Mouse (Mus musculus) thymus, adult 2 months (tissue): Measurements from ENCODE around the gene Brd3os. TPM values are rescaled to one million over a fixed set of nuclear protein-coding genes. Genes with fewer than 3 reads are reported as not detected.

Source experiments
- DNase-seq: peaks from one replicate; pipeline ENCODE4 v3.0.0; 2021
- H3K27ac ChIP-seq: fragments of 200-500 bp; 2 replicates; pipeline ENCODE4 v1.5.1; 2012; ENCODE audit warnings: low read length, control low read depth; ENCODE audit not compliant: control insufficient read depth, insufficient read depth
- H3K27me3 ChIP-seq: fragments of 200-500 bp; 2 replicates; pipeline ENCODE4 v1.6.1; 2012; ENCODE audit warnings: mild to moderate bottlenecking, low read length, moderate library complexity, mixed read lengths; ENCODE audit not compliant: control insufficient read depth, insufficient read depth
- H3K36me3 ChIP-seq: fragments of 200-500 bp; 2 replicates; pipeline ENCODE4 v1.6.1; 2012; ENCODE audit warnings: mild to moderate bottlenecking, low read length, moderate library complexity; ENCODE audit not compliant: control insufficient read depth, insufficient read depth
- H3K4me1 ChIP-seq: fragments of 200-500 bp; replicated peaks from 2 replicates; pipeline ENCODE4 v1.6.1; 2012; ENCODE audit warnings: low read length; ENCODE audit not compliant: control insufficient read depth, insufficient read depth
- H3K4me3 ChIP-seq: fragments of 200-500 bp; 2 replicates; pipeline ENCODE4 v1.5.1; 2012; ENCODE audit warnings: mild to moderate bottlenecking, low read length, control low read depth, moderate library complexity; ENCODE audit not compliant: control insufficient read depth, insufficient read depth
- CTCF ChIP-seq: fragments of 200-500 bp; IDR thresholded peaks from 2 replicates; pipeline ENCODE4 v1.5.1; 2012; ENCODE audit warnings: mild to moderate bottlenecking, control low read depth, low read length, moderate library complexity, borderline replicate concordance; ENCODE audit not compliant: control insufficient read depth, poor library complexity, insufficient read depth; ENCODE audit errors: extremely low read depth
- POLR2A ChIP-seq: fragments of 200-500 bp; IDR thresholded peaks from 2 replicates; pipeline ENCODE4 v1.6.1; 2012; ENCODE audit warnings: mild to moderate bottlenecking, low read length, control low read depth, moderate library complexity; ENCODE audit not compliant: control insufficient read depth, poor library complexity, insufficient read depth; ENCODE audit errors: extremely low read depth
- WGBS: fragments of 180-500 bp; shearing (Covaris S2); methylation state at CpG from one replicate; pipeline ENCODE4 v1.1.7; 2018; 5-methylcytosine and 5-hydroxymethylcytosine counted together
- polyA plus RNA-seq: library from polyadenylated mRNA; depleted of rRNA; stranded (reverse); fragments of >200 nt; gene quantifications from 2 replicates; pipeline ENCODE4 v1.2.3, GENCODE M21; 2012

Brd3os gene
- polyA plus RNA-seq, 1 experiment: 1.9 TPM

DNA sequence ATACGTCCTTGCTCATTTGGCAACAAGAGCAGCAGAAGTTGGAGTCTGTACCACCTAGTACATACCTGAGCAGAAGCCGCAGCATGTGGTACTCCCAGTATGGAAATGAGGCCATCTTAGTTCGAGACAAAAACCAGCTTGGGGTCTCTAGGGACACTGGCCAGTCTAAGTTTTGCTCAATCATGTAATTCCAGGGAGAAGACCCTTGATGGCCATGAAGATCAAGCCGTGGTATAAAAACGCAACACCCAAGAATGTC lies 1.3 kb downstream of the Brd3os start:
- Histone ChIP-seq H3K27me3 (no peaks in the 10 kb centered on the region), H3K36me3 (peaks cover 12% of the 10 kb centered on the region), H3K4me1 (peaks cover 20% of the 10 kb centered on the region), H3K4me3 (no peak overlapping the region), H3K27ac (no peak overlapping the region)
- TF ChIP-seq CTCF (no peak), POLR2A (no peak)
- no peak for DNase-seq
- whole genome bisulfite sequencing: 90% methylated on average over 5 of the region's 5 CpGs

DNA sequence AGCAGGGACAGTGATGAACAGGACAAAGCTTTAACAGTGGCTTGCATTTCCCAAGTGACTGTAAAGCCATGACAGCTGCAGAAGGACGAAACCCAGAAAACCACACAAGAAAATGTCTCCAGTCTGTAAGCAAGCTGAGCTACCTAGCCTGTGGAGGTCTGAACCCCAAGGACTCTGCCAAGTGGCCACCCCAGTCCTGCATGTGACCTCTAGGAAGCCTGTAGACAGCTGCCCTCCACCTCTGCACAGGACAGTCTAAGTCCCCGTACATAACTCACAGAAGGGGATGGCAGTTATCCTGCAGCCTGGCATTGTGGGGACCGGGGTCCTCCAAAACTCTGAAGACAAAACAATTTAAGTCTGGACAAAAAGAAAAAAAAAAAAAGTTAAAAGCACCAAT lies 3.8 kb downstream of the Brd3os start:
- no peak overlapping the region for H3K27ac ChIP-seq
- no peak overlapping the region for H3K4me3 ChIP-seq
- no peak for DNase-seq
- 99% methylated on average over 3 of the region's 3 CpGs for WGBS
- no peak for TF ChIP-seq CTCF
- peaks cover 15% of the 10 kb centered on the region for H3K4me1 ChIP-seq
- no peaks in the 10 kb centered on the region for H3K27me3 ChIP-seq
- peaks cover 36% of the 10 kb centered on the region for H3K36me3 ChIP-seq

DNA sequence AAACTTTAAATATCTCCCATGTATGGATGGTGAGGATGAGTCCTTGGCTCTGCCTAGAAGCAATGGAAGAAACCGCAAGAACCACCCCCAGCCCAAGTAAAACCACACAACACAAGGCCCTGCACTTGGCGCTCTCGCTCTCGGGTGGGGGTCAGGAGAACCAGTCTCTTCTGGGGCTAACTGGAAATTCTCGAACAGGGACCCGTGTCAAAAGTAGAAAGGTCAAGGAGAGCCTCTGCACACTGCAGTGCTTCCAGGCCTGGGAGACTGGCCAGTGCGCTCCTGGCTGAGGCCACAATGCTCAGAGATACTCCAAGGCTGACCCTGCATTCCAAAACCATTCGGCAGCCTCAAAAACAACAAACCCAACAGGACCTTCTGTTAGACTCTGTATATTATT lies 4.7 kb downstream of the Brd3os start:
- no peak for DNase-seq
- H3K27me3 ChIP-seq: no peaks in the 10 kb centered on the region
- 96% methylated on average over 8 of the region's 8 CpGs for WGBS
- TF ChIP-seq CTCF (no peak), POLR2A (no peak)
- peaks cover 11% of the 10 kb centered on the region for H3K4me1 ChIP-seq
- no peak overlapping the region for H3K27ac ChIP-seq
- peaks cover 45% of the 10 kb centered on the region for H3K36me3 ChIP-seq
- no peak overlapping the region for H3K4me3 ChIP-seq

DNA sequence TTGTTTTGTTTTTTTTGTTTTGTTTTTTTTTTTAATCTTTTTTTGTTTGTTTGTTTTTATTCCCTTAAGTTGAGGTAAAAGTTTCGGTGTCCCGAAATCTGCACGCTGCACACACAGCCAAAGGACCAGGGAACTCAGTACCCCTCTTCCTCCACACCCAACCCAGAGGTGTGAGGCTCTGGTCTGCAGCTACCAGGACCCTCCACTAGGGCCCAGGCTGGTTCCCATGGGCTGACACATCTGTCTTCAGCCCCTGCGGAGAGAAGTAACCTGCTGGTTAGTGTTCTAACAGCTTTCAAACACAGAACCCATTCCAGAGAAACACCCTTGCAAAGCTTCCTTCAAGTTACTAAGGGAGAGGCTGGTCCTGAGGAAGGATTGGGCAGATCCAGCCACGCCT lies 5.7 kb downstream of the Brd3os start:
- DNase-seq: no peak
- Histone ChIP-seq H3K4me1 (0 out of 2 replicates have a peak, but pooled peaks cover 1% of the 10 kb centered on the region), H3K27me3 (no peaks in the 10 kb centered on the region), H3K4me3 (no peak overlapping the region), H3K36me3 (peaks cover 50% of the 10 kb centered on the region), H3K27ac (no peak overlapping the region)
- TF ChIP-seq CTCF (peak; percentile 17; the same call in 1 of the 2 replicates), POLR2A (no peak)
- 95% methylated on average over 5 of the region's 5 CpGs for WGBS

DNA sequence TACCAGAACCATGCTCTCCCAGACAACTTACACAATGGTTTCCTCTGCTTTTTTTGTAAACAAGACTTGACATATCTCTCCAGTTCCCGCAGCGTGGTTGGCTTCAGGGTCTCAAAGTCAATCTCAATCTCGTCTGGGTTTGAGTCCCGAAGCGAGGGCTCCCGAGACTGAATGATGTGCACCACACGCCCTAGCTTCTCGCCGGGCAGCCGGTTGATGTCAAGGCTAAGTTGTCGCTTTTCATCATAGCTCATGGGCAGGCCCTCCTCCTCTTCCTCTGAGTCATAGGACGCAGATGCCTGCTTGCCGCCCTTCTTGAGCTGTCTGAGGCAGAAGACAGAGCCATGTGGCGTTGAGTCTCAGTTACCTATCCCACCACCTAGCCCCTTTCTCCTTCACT lies 8.1 kb downstream of the Brd3os start:
- no peaks in the 10 kb centered on the region for H3K4me1 ChIP-seq
- TF ChIP-seq POLR2A (no peak), CTCF (no peak)
- no peak overlapping the region for H3K4me3 ChIP-seq
- no peaks in the 10 kb centered on the region for H3K27me3 ChIP-seq
- no peak for DNase-seq
- H3K27ac ChIP-seq: no peak overlapping the region
- WGBS: 95% methylated on average over 14 of the region's 14 CpGs
- peaks cover 74% of the 10 kb centered on the region for H3K36me3 ChIP-seq

DNA sequence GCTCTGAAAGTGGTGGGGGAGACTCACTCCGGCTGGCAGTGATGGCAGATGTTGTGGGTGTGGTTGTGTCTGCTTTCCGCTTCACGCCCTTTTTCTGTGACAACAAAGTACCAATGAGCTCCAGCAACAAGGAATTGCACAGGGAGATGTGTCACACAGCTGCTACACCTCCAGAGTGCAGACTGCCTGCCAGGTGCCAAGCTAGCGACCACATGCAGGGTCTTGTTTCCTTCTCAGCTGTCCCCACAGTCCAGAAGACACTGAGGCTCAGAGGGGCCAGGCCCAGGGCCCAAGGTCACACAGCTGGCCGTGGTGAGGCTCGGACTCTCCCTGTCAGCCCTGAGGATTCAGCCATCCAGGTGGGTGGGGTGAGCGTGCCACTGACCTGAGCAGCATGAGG lies 17.6 kb downstream of the Brd3os start:
- H3K36me3 ChIP-seq: peaks cover 82% of the 10 kb centered on the region
- no peak for DNase-seq
- H3K4me3 ChIP-seq: no peak overlapping the region
- H3K4me1 ChIP-seq: no peaks in the 10 kb centered on the region
- H3K27ac ChIP-seq: no peak overlapping the region
- TF ChIP-seq POLR2A (no peak), CTCF (no peak)
- no peaks in the 10 kb centered on the region for H3K27me3 ChIP-seq
- WGBS: 93% methylated on average over 7 of the region's 7 CpGs

DNA sequence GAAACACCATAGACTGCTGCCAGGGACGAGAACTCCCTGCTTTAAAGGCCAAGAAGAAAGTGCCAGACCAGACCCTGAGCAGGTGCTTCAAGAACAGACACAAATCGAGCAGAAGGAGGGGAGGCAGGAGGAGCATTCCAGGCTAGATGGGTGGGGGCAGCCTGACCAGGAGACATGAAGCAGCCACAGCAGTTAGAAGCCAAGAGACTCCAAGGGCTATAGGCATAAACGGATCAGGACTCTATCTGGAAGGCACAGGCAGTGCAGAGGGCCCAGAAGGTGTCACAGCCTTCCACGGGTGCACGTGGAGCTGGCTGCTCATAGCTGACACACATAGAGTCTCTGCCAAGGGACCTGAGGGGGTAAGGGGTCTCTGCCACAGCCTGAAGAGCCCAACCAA lies 18.0 kb downstream of the Brd3os start:
- no peak overlapping the region for H3K27ac ChIP-seq
- no peaks in the 10 kb centered on the region for H3K4me1 ChIP-seq
- TF ChIP-seq CTCF (no peak), POLR2A (no peak)
- H3K27me3 ChIP-seq: no peaks in the 10 kb centered on the region
- no peak for DNase-seq
- WGBS: 92% methylated on average over 5 of the region's 5 CpGs
- peaks cover 78% of the 10 kb centered on the region for H3K36me3 ChIP-seq
- no peak overlapping the region for H3K4me3 ChIP-seq
